Mouse (Mus musculus) inflammation-experienced regulatory T-cells, adult 6 months (primary cell): ENCODE measurements at regions not wholly inside any gene's neighbourhood (a gene's known extent, or its start where the extent isn't known, plus 50 kb on each side); places are given as distances from the start of the nearest gene placed in this dataset.

Source experiments
- ATAC-seq: one replicate; pipeline ENCODE4 v1.8.0; 2017

GRCm38 (mm10) chr1:52302557-52302956 lies 69.5 kb upstream of the Gls start:
- ATAC-seq = peak; percentile 81

- no peak for ATAC-seq
Measured at GRCm38 (mm10) chr1:52301266-52301665, 68.2 kb upstream of the Gls start.

- no peak for ATAC-seq
Measured at GRCm38 (mm10) chr1:52299559-52299958, 66.5 kb upstream of the Gls start.

- ATAC-seq = no peak
Measured at GRCm38 (mm10) chr1:52298336-52298735, 65.3 kb upstream of the Gls start.

- no peak for ATAC-seq
Measured at GRCm38 (mm10) chr1:52296178-52296577, 63.1 kb upstream of the Gls start.

- ATAC-seq = no peak
Measured at GRCm38 (mm10) chr1:52294521-52294920, 61.5 kb upstream of the Gls start.

GRCm38 (mm10) chr1:52293393-52294099 lies 60.5 kb upstream of the Gls start:
- ATAC-seq = no peak
